Comparison of ENCODE assay signal across 9 mouse cellular contexts in the genomic region with DNA sequence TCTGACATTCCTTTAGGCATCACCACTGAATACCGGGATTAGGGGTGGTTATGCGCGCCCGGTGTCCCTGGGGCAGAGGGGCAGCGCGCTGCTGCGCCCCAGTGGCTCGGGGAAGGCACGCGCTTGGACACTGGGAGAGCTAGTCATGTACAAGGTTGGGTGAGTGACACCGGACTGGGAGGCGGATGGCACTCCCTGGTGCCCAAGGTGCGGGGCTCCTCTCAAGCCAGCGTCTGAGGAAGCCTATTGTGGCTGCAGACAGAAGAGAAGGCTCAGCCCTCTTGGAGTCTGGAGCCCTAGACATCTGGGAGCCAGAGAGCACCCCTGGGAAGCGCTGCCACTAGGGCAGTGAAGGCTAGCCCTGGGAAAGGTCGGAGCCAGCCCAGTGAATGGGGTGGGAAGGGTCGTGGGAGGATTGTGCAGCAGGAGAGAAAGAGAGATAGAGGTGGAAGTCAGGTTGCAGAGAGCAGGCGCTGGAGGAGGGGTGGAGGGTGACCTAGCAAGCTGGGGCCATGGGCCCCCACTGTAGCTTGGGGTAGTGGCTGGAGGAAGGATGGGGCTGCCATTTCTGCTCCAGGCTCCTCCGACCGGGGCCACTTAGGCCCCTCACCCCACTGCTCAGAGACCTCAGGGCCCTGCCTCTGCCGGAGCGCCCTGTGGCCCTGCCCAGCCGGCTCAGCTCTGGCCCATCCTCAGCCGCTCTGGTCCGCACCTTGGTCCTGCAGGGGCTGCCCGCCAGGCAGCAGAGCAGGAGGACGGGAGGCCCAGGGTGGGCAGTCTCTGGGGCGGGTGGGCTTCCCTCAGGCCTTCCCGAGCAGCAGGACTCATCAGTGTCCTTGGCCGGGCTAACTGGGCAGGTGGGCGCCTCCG. TPM values are rescaled to one million over a fixed set of nuclear protein-coding genes. Genes with fewer than 3 reads are reported as not detected.
DNase-seq lines count a peak whose midpoint lies in the region; ATAC-seq lines count a peak whose summit lies in the region.
"Had no signal": no experiment of that assay in that cellular context is flagged by ENCODE, and none has a peak within 500 bp of the region (broad histone marks: within the 10 kb centered on the region; RNA-seq: fewer than 3 reads in every experiment).

No protein-coding gene starts in this region.

- WGBS in kidney, embryonic 14.5 days: 7% methylated on average over 32 of the region's 32 CpGs
- 6% methylated on average over 30 of the region's 32 CpGs for WGBS in forebrain, embryonic 12.5 days
- WGBS in limb, embryonic 11.5 days: 11% methylated on average over 32 of the region's 32 CpGs
- 6% methylated on average over 30 of the region's 32 CpGs for WGBS in neural tube, embryonic 14.5 days

- no peaks in the 10 kb centered on the region for H3K9me3 ChIP-seq in kidney, embryonic 14.5 days (ENCODE audit: control insufficient read depth, low read length)
- no peaks in the 10 kb centered on the region for H3K9me3 ChIP-seq in forebrain, embryonic 12.5 days
- H3K9me3 ChIP-seq in limb, embryonic 11.5 days (ENCODE audit: control insufficient read depth, low read length): no peaks in the 10 kb centered on the region
- no peaks in the 10 kb centered on the region for H3K9me3 ChIP-seq in neural tube, embryonic 14.5 days (ENCODE audit: control insufficient read depth, low read length)

- peak overlapping the region; percentile 28 for H3K4me3 ChIP-seq in kidney, embryonic 14.5 days (ENCODE audit: low read length)
- peak overlapping the region; percentile 30 for H3K4me3 ChIP-seq in forebrain, embryonic 12.5 days (replicated peaks)
- peak overlapping the region; percentile 17 for H3K4me3 ChIP-seq in limb, embryonic 11.5 days (ENCODE audit: low read depth, low read length)
- H3K4me3 ChIP-seq in neural tube, embryonic 14.5 days (ENCODE audit: low read depth, low read length): no peak overlapping the region

- no peak overlapping the region for H3K4me2 ChIP-seq in kidney, embryonic 14.5 days (replicated peaks; ENCODE audit: low read depth, low read length)
- peak overlapping the region; percentile 46 for H3K4me2 ChIP-seq in forebrain, embryonic 12.5 days
- no peak overlapping the region; the same call in 1 of the 2 replicates for H3K4me2 ChIP-seq in limb, embryonic 11.5 days (ENCODE audit: low read depth, severe bottlenecking)
- H3K4me2 ChIP-seq in neural tube, embryonic 14.5 days (ENCODE audit: low read depth, low read length): peak overlapping the region; percentile 41; the same call in 1 of the 2 replicates

- no peak overlapping the region for H3K27ac ChIP-seq in kidney, embryonic 14.5 days (ENCODE audit: low read depth, low read length)
- no peak overlapping the region for H3K27ac ChIP-seq in forebrain, embryonic 12.5 days
- no peak overlapping the region for H3K27ac ChIP-seq in limb, embryonic 11.5 days (replicated peaks; ENCODE audit: low read depth, low read length)
- H3K27ac ChIP-seq in neural tube, embryonic 14.5 days (ENCODE audit: low read depth, low read length): no peak overlapping the region

- H3K27me3 ChIP-seq in kidney, embryonic 14.5 days (ENCODE audit: control insufficient read depth, insufficient read depth, low read length): peaks cover 58% of the 10 kb centered on the region
- peaks cover 95% of the 10 kb centered on the region for H3K27me3 ChIP-seq in forebrain, embryonic 12.5 days
- peaks cover 55% of the 10 kb centered on the region for H3K27me3 ChIP-seq in limb, embryonic 11.5 days (ENCODE audit: control insufficient read depth, insufficient read depth, low read length)
- peaks cover 54% of the 10 kb centered on the region for H3K27me3 ChIP-seq in neural tube, embryonic 14.5 days (ENCODE audit: control insufficient read depth, insufficient read depth, low read length)

- no peak for DNase-seq in kidney, adult 9 months
- DNase-seq in limb, embryonic 11.5 days (ENCODE audit: low spot score): no peak
- DNase-seq in adrenal gland, postnatal 25 days: no peak
- no peak for DNase-seq in embryo, embryonic 10.5 days (ENCODE audit: low spot score)

- no peak overlapping the region for H3K9ac ChIP-seq in kidney, embryonic 14.5 days (ENCODE audit: low read depth, low read length)
- H3K9ac ChIP-seq in forebrain, embryonic 12.5 days: peak overlapping the region; percentile 25; the same call in 1 of the 2 replicates
- no peak overlapping the region; the same call in 1 of the 2 replicates for H3K9ac ChIP-seq in limb, embryonic 11.5 days (ENCODE audit: low read length)
- no peak overlapping the region for H3K9ac ChIP-seq in neural tube, embryonic 14.5 days (replicated peaks; ENCODE audit: low read depth, low read length)

- H3K36me3 ChIP-seq in kidney, embryonic 14.5 days (ENCODE audit: control insufficient read depth, insufficient read depth, low read length): no peaks in the 10 kb centered on the region
- H3K36me3 ChIP-seq in forebrain, embryonic 12.5 days (replicated peaks): peaks cover 4% of the 10 kb centered on the region; the same call in 1 of the 2 replicates
- no peaks in the 10 kb centered on the region for H3K36me3 ChIP-seq in limb, embryonic 11.5 days (ENCODE audit: control insufficient read depth, insufficient read depth, low read length)
- H3K36me3 ChIP-seq in neural tube, embryonic 14.5 days (ENCODE audit: control insufficient read depth, insufficient read depth, low read length): peaks cover 4% of the 10 kb centered on the region; the same call in 1 of the 2 replicates

- peaks cover 10% of the 10 kb centered on the region; the same call in 1 of the 2 replicates for H3K4me1 ChIP-seq in kidney, embryonic 14.5 days (ENCODE audit: control insufficient read depth, insufficient read depth, low read length)
- peaks cover 19% of the 10 kb centered on the region for H3K4me1 ChIP-seq in forebrain, embryonic 12.5 days
- peaks cover 3% of the 10 kb centered on the region; the same call in 1 of the 2 replicates for H3K4me1 ChIP-seq in limb, embryonic 11.5 days (ENCODE audit: control insufficient read depth, insufficient read depth, low read length)
- H3K4me1 ChIP-seq in neural tube, embryonic 14.5 days (ENCODE audit: control insufficient read depth, insufficient read depth, low read length): peaks cover 18% of the 10 kb centered on the region

- 0 out of 2 replicates have a peak, but pooled peaks have one; percentile 30 for ATAC-seq in kidney, embryonic 14.5 days (ENCODE audit: low FRiP score, low TSS enrichment)
- 0 out of 2 replicates have a peak, but pooled peaks have one; percentile 7 for ATAC-seq in forebrain, embryonic 12.5 days (ENCODE audit: low FRiP score)
- ATAC-seq in limb, embryonic 11.5 days (ENCODE audit: insufficient number of reproducible peaks, low FRiP score, low TSS enrichment, low read depth): 0 out of 2 replicates have a peak, but pooled peaks have one; percentile 40
- ATAC-seq in neural tube, embryonic 14.5 days (ENCODE audit: low read depth): 0 out of 2 replicates have a peak, but pooled peaks have one; percentile 9
- ATAC-seq in megakaryocyte, adult 5-6 weeks (ENCODE audit: poor library complexity, severe bottlenecking): no peak

RNA-seq across cellular contexts. Expression of a gene that starts 1.7 kb away (rescaled TPM):
- not detected in 2 replicates for polyA plus RNA-seq in kidney, embryonic 14.5 days (2014; fragmentation: Nextera tagmentation; extraction: Ambion mirVana)
- not detected in 2 replicates for polyA plus RNA-seq in forebrain, embryonic 12.5 days (2016; fragmentation: Nextera tagmentation; extraction: Ambion mirVana)
- polyA plus RNA-seq in limb, embryonic 11.5 days (2014; fragmentation: Nextera tagmentation; extraction: Ambion mirVana): not detected in 2 replicates
- 0.45 TPM in 1 of 2 replicates, not detected in the other for polyA plus RNA-seq in neural tube, embryonic 14.5 days (2014; fragmentation: Nextera tagmentation; extraction: Ambion mirVana)
- total RNA-seq in megakaryocyte, adult 5-6 weeks (2015): not detected in 2 replicates
- not detected in 2 replicates for total RNA-seq in megakaryocyte, adult 5-6 weeks (2017)
- total RNA-seq in adrenal gland, postnatal 25 days (2021): not detected in 2 replicates
- total RNA-seq: neutrophil, adult 5-6 weeks had no signal

RNA-seq across cellular contexts. Expression of a gene that starts 3.5 kb away (rescaled TPM):
- not detected in 2 replicates for polyA plus RNA-seq in kidney, embryonic 14.5 days (2014; fragmentation: Nextera tagmentation; extraction: Ambion mirVana)
- not detected in 2 replicates for polyA plus RNA-seq in forebrain, embryonic 12.5 days (2016; fragmentation: Nextera tagmentation; extraction: Ambion mirVana)
- polyA plus RNA-seq in limb, embryonic 11.5 days (2014; fragmentation: Nextera tagmentation; extraction: Ambion mirVana): not detected in 2 replicates
- polyA plus RNA-seq in neural tube, embryonic 14.5 days (2014; fragmentation: Nextera tagmentation; extraction: Ambion mirVana): not detected in 2 replicates
- not detected in 2 replicates for total RNA-seq in megakaryocyte, adult 5-6 weeks (2015)
- total RNA-seq in megakaryocyte, adult 5-6 weeks (2017): not detected in 2 replicates
- not detected in 2 replicates for total RNA-seq in adrenal gland, postnatal 25 days (2021)
- total RNA-seq: neutrophil, adult 5-6 weeks had no signal

RNA-seq across cellular contexts. Expression of a gene that starts 19.1 kb away (rescaled TPM):
- polyA plus RNA-seq in kidney, embryonic 14.5 days (2014; fragmentation: Nextera tagmentation; extraction: Ambion mirVana): 71.4 and 111 TPM in 2 replicates
- polyA plus RNA-seq in forebrain, embryonic 12.5 days (2016; fragmentation: Nextera tagmentation; extraction: Ambion mirVana): 134 and 141 TPM in 2 replicates
- polyA plus RNA-seq in limb, embryonic 11.5 days (2014; fragmentation: Nextera tagmentation; extraction: Ambion mirVana): 118 and 120 TPM in 2 replicates
- polyA plus RNA-seq in neural tube, embryonic 14.5 days (2014; fragmentation: Nextera tagmentation; extraction: Ambion mirVana): 110 and 116 TPM in 2 replicates
- 28.9 and 40.5 TPM in 2 replicates for total RNA-seq in megakaryocyte, adult 5-6 weeks (2015)
- 25.1 and 32.1 TPM in 2 replicates for total RNA-seq in megakaryocyte, adult 5-6 weeks (2017)
- 70.9 and 95.1 TPM in 2 replicates for total RNA-seq in adrenal gland, postnatal 25 days (2021)

RNA-seq across cellular contexts. Expression of a gene that starts 19.2 kb away (rescaled TPM):
- 212 and 253 TPM in 2 replicates for polyA plus RNA-seq in kidney, embryonic 14.5 days (2014; fragmentation: Nextera tagmentation; extraction: Ambion mirVana)
- polyA plus RNA-seq in forebrain, embryonic 12.5 days (2016; fragmentation: Nextera tagmentation; extraction: Ambion mirVana): 207 and 224 TPM in 2 replicates
- 237 and 242 TPM in 2 replicates for polyA plus RNA-seq in limb, embryonic 11.5 days (2014; fragmentation: Nextera tagmentation; extraction: Ambion mirVana)
- 177 and 182 TPM in 2 replicates for polyA plus RNA-seq in neural tube, embryonic 14.5 days (2014; fragmentation: Nextera tagmentation; extraction: Ambion mirVana)
- 159 TPM in 2 replicates for total RNA-seq in megakaryocyte, adult 5-6 weeks (2015)
- total RNA-seq in megakaryocyte, adult 5-6 weeks (2017): 61.1 and 86.0 TPM in 2 replicates
- 35.1 and 47.7 TPM in 2 replicates for total RNA-seq in adrenal gland, postnatal 25 days (2021)

RNA-seq across cellular contexts. Expression of a gene that starts 27.6 kb away (rescaled TPM):
- polyA plus RNA-seq in kidney, embryonic 14.5 days (2014; fragmentation: Nextera tagmentation; extraction: Ambion mirVana): 0.32 and 0.64 TPM in 2 replicates
- polyA plus RNA-seq in forebrain, embryonic 12.5 days (2016; fragmentation: Nextera tagmentation; extraction: Ambion mirVana): 2.2 and 5.6 TPM in 2 replicates
- 0.60 and 1.4 TPM in 2 replicates for polyA plus RNA-seq in limb, embryonic 11.5 days (2014; fragmentation: Nextera tagmentation; extraction: Ambion mirVana)
- polyA plus RNA-seq in neural tube, embryonic 14.5 days (2014; fragmentation: Nextera tagmentation; extraction: Ambion mirVana): 60.8 and 89.4 TPM in 2 replicates
- total RNA-seq in megakaryocyte, adult 5-6 weeks (2015): not detected in 2 replicates
- total RNA-seq in megakaryocyte, adult 5-6 weeks (2017): not detected in 2 replicates
- 9.0 and 12.6 TPM in 2 replicates for total RNA-seq in adrenal gland, postnatal 25 days (2021)
- total RNA-seq: neutrophil, adult 5-6 weeks had no signal

Comparison
In these comparisons a context has a peak if more than half of its experiments do, and no peak if none do; other contexts are left out.
1. H3K4me2 ChIP-seq: peak in forebrain, embryonic 12.5 days (single experiment) and neural tube, embryonic 14.5 days (single experiment); none in kidney, embryonic 14.5 days (single experiment) and limb, embryonic 11.5 days (single experiment).